Mouse (Mus musculus) forelimb bud, embryonic 11.5 days (tissue): ENCODE results near the gene Ets1.

Experiments used
- DNase-seq: peaks from one replicate; pipeline ENCODE4 v3.0.0-alpha.2; 2012; ENCODE audit warnings: low read depth, low spot score

The Ets1 gene

GRCm38 (mm10) chr9:32635627-32636385, at the start of gene Ets1:
Gene Ets1, plus strand, starts transcription at chr9:32636221.
- peak; percentile 54 for DNase-seq

- DNase-seq, result peak; percentile 89
These were observed 46.1 kb upstream of the Ets1 start for GRCm38 (mm10) chr9:32589900-32590299.

- DNase-seq, result no peak
These were observed 45.5 kb upstream of the Ets1 start for GRCm38 (mm10) chr9:32590571-32590970.

- DNase-seq, result peak; percentile 95
These were observed 44.1 kb upstream of the Ets1 start for GRCm38 (mm10) chr9:32591732-32592582.

DNA sequence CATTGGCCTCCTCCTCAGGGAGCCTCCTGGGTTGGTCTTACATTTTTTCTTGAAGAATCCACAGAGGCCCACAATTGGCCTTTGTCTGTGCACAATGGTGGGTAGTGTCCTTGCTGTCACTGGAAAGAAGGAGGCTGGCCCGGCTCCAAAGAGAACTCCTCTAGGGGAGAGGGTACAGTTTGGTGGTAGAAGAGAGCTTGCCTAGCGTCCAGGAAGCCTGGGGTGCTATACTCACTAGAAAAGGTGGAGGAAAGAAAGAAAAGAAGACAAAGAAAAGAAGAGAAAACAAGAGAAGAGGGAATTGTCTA, 43.5 kb upstream of the Ets1 start:
- DNase-seq, result no peak

DNA sequence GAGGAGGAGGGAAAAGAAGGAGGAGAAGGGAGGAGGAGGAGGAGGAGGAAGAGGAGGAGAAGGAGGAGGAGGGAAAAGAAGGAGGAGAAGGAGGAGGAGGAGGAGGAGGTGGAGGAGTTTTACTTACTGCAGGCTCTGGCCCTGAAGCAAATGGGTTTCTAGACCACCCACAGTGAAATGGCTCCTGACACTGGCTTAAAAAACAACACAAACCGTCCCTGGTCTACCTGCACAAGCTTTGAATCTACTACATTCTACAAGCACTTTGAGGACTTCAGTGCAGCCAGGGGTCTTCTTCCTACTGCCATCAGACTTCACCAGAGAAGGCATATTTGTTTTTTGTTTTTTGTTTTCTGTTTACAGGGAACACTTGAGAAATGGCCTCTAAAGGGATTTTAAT, 42.2 kb upstream of the Ets1 start:
- no peak for DNase-seq

GRCm38 (mm10) chr9:32594346-32594745, 41.7 kb upstream of the Ets1 start:
- no peak for DNase-seq

- no peak for DNase-seq
These were observed 40.8 kb upstream of the Ets1 start for GRCm38 (mm10) chr9:32595076-32595820.

DNA sequence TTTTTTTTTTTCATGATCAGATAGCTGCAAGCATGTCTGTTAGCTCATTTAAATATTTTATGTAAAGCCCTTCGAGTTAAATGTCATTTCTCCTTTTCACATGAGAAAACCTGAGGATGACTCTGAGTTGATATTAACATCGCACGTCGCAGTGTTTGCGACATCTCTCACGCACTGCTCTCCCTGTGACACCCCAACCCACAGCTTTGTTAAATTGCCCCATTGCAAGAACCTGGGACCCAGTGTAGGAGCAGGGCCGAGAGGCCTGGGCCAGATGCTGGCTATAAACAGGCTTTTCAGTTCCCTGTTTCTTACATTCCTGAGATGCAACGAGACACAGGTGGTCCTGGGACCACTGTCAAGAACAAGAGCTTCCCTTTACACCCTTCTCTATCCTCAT, 39.7 kb upstream of the Ets1 start:
- no peak for DNase-seq

DNA sequence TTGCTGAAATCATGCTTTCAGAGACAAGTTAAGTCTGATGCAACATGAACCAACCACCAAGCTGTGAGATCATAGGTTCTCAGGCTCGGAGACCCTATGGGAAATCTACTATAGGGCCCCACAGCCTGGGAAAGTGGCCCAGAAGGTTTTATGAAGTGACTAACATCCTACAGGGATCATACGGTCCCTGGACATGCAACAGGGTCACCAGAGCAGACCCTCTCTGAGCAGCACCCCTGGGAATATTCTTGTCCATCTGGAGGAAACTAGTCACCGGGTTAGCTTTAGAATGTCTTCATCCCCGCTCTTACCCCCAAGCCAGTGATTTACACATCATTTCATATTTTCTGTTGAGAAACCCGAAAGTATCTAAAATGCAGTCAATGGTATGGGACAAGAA, 34.1 kb upstream of the Ets1 start:
- DNase-seq, result no peak

- no peak for DNase-seq
These were observed 32.9 kb upstream of the Ets1 start for GRCm38 (mm10) chr9:32603097-32603496.

DNA sequence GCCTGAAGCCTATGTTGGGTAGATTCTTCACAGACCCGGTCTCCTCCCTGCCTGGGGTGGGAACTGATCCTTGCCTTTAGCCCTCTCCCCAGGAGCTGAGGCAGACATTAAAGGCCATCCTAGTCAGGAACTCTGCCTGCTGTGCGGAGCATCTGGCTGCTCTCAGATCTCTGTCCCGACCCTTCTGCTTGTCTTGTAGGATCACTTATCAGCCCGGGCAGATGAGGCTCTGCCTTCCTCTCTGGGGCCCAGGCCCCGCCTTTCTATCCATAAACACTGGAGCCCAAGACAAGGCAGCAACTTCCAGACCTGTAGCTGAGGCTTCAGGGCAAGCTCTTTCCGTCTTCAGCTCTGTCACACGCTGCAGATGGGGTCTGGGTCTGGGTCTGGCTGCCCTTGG, 28.8 kb upstream of the Ets1 start:
- DNase-seq, result no peak

- no peak for DNase-seq
These were observed 27.0 kb upstream of the Ets1 start for GRCm38 (mm10) chr9:32608831-32609610.

GRCm38 (mm10) chr9:32610218-32610617, 25.8 kb upstream of the Ets1 start:
- DNase-seq, result no peak

- DNase-seq, result no peak
These were observed 25.4 kb upstream of the Ets1 start for GRCm38 (mm10) chr9:32610631-32611030.

DNA sequence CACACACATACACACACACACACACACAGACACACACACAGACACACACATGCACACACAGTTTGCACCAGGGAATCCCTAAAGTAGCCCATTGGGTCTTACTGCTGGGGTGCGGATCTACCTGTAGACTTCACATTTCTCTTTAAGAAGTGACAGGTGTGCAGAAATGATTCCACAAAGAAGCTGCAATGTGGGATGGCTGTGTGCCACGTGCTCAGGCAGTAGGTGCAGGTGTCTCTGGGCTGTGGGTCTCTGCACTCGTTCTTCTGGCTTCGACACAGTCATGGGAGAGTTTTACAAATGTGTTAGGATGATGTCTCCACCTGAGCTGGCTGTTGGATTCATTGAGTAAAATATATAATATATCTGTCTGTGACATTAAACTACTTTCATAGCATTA, 24.7 kb upstream of the Ets1 start:
- DNase-seq, result no peak

- no peak for DNase-seq
These were observed 23.6 kb upstream of the Ets1 start for GRCm38 (mm10) chr9:32612426-32612825.

- DNase-seq, result no peak
These were observed 23.1 kb upstream of the Ets1 start for GRCm38 (mm10) chr9:32612861-32613421.

- DNase-seq, result no peak
These were observed 21.8 kb upstream of the Ets1 start for GRCm38 (mm10) chr9:32614191-32614590.

DNA sequence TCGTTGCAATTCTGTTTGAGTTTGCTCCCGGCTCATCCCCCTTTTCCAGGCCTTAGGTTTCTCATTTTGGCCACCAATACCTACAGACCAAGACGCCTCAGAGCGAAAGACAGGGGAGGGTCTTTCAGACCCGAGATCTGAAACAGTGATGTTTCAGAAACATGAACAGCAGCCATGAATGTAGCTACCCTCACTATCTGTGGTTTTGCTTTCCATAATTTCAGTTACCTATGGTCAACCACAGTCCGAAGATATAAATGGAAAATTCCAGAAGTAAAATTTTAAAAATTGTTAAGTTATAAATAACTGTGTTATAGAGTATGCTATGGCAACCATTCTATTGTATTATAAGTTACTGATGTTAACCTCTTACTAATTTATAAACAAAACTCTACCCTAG, 20.6 kb upstream of the Ets1 start:
- no peak for DNase-seq

DNA sequence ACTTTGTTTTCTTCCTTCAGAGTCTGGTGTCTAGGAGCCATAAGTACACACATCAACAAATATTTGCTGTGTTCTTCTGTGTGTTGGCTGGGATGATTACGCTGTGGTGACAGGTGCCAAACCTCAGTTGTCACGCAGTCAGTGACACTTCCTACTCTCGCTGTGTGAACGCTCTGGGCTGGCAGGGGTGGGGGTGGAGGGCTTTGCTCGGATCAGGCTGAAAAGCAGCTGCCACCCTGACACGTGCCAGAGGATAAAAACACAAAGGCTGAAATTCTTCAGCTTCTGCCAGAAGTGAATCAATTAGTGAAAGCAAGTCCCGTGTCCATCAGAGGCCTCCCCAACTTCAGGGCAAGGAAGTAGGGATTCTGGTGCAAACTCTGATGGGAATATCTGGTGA, 20.0 kb upstream of the Ets1 start:
- DNase-seq, result no peak
